Mouse (Mus musculus) embryonic facial prominence, embryonic 15.5 days (tissue): Measurements from ENCODE around the gene Nrxn3. TPM values are rescaled to one million over a fixed set of nuclear protein-coding genes. Genes with fewer than 3 reads are reported as not detected.

ENCODE experiments used
- ATAC-seq: fragments of 200-750 bp; cut with Nextera tagmentation; 2 replicates; pipeline ENCODE4 v1.8.0; 2017; ENCODE audit warnings: low read depth, moderate TSS enrichment; ENCODE audit not compliant: insufficient number of reproducible peaks, low FRiP score, low TSS enrichment
- H3K27ac ChIP-seq: fragments of 300-500 bp; sonication (generic); replicated peaks from 2 replicates; pipeline ENCODE4 v1.5.1; 2015; ENCODE audit warnings: mild to moderate bottlenecking, inconsistent platforms
- H3K27me3 ChIP-seq: fragments of 300-500 bp; sonication (generic); 2 replicates; pipeline ENCODE4 v1.6.1; 2015; ENCODE audit warnings: inconsistent platforms
- H3K36me3 ChIP-seq: fragments of 300-500 bp; sonication (generic); 2 replicates; pipeline ENCODE4 v1.6.1; 2015; ENCODE audit warnings: mild to moderate bottlenecking, inconsistent platforms
- H3K4me1 ChIP-seq: fragments of 300-500 bp; sonication (generic); 2 replicates; pipeline ENCODE4 v1.6.1; 2015; ENCODE audit warnings: inconsistent platforms
- H3K4me2 ChIP-seq: fragments of 300-500 bp; sonication (generic); replicated peaks from 2 replicates; pipeline ENCODE4 v1.6.1; 2015; ENCODE audit warnings: mild to moderate bottlenecking, inconsistent platforms
- H3K4me3 ChIP-seq: fragments of 300-500 bp; sonication (generic); replicated peaks from 2 replicates; pipeline ENCODE4 v1.5.1; 2015; ENCODE audit warnings: mild to moderate bottlenecking, inconsistent platforms
- H3K9ac ChIP-seq: fragments of 300-500 bp; sonication (generic); 2 replicates; pipeline ENCODE4 v1.6.1; 2015; ENCODE audit warnings: inconsistent platforms
- H3K9me3 ChIP-seq: fragments of 300-500 bp; sonication (generic); replicated peaks from 2 replicates; pipeline ENCODE4 v1.6.1; 2016; ENCODE audit warnings: inconsistent platforms
- WGBS: fragments of 180-500 bp; shearing (Covaris S2); methylation state at CpG from one replicate; pipeline ENCODE4 v1.1.7; 2015; 5-methylcytosine and 5-hydroxymethylcytosine counted together
- polyA plus RNA-seq: library from polyadenylated mRNA; unstranded; fragments of >200 nt; fragmentation: Nextera tagmentation; extraction: Ambion mirVana; gene quantifications from 2 replicates; pipeline ENCODE4 v1.2.1, GENCODE M21; 2015

Gene Nrxn3
- 4.4 and 4.5 TPM in 2 replicates for polyA plus RNA-seq

DNA sequence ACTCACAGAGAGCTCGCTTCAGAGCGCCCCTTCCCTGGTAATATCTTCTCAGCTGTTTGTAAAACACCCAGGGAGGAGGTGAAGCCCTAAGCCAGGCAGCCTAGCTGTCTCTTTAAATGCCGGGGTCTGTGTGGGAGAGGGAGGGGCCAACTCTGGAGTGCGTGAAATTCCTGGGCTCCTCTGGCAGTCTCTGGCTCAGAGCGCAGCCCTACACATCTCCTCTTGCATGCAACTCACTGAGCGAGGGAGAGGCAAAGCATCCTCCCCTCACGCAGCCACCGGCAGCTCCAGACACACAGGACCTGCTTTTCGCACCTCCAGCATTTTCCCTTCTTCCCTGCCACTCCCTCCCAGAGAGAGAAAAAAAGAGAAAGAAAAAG is at the start of gene Nrxn3:
TSS of gene Nrxn3 (plus strand) at position 186 of the 380 bp plus-strand sequence.
- 0 out of 2 replicates have a peak, but pooled peaks cover 3% of the 10 kb centered on the region for H3K4me1 ChIP-seq
- H3K9ac ChIP-seq, result 0 out of 2 replicates have a peak within 1 kb of the TSS, but pooled peaks have one; percentile 2
- ATAC-seq, result no peak; the same call in 1 of the 2 replicates
- no peak within 1 kb of the TSS for H3K27ac ChIP-seq
- H3K4me3 ChIP-seq, result peak within 1 kb of the TSS; percentile 32
- H3K27me3 ChIP-seq, result no peaks in the 10 kb centered on the region
- peak within 1 kb of the TSS; percentile 44 for H3K4me2 ChIP-seq
- WGBS, result 2% methylated on average over 9 of the region's 9 CpGs
- no peaks in the 10 kb centered on the region for H3K36me3 ChIP-seq
- H3K9me3 ChIP-seq, result no peaks in the 10 kb centered on the region

DNA sequence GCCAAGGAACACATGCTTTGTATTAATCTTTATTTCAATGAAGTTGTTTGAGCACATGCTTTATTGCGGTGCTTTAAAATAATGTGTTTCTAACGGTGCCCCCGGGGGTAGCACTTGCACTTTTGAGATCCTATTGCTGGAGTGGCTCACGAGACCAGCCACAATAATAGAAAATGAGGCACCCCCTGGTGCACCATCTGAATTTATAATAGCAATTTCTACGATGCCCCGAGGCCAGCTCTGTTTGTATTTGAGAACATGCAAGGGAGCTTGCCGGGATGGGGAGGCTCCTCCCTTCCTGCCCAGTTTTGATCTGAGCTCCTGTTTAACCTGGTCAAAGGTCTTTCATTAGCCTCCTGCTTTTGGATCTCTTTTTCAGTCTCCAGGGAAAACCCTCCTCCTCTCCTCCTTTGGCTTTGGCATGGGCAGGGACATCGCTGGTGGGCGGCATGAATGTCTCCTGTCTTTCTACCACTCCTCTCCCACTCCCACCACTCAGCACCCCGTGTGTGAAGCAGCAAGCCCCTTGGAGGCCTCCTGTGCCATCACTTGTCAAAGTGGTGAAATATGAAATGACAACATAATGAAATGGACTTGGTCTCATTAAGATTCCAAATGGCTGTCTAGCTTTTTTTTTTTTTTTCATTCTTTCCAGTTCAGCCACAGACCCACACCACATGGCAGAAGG is 18.4 kb upstream of the Nrxn3 start:
- WGBS, result 48% methylated on average over 10 of the region's 10 CpGs
- H3K9me3 ChIP-seq, result no peaks in the 10 kb centered on the region
- no peak overlapping the region for H3K4me2 ChIP-seq
- H3K9ac ChIP-seq, result no peak overlapping the region
- no peaks in the 10 kb centered on the region for H3K36me3 ChIP-seq
- no peak for ATAC-seq
- no peaks in the 10 kb centered on the region for H3K27me3 ChIP-seq
- H3K4me1 ChIP-seq, result no peaks in the 10 kb centered on the region
- H3K27ac ChIP-seq, result no peak overlapping the region
- no peak overlapping the region for H3K4me3 ChIP-seq

DNA sequence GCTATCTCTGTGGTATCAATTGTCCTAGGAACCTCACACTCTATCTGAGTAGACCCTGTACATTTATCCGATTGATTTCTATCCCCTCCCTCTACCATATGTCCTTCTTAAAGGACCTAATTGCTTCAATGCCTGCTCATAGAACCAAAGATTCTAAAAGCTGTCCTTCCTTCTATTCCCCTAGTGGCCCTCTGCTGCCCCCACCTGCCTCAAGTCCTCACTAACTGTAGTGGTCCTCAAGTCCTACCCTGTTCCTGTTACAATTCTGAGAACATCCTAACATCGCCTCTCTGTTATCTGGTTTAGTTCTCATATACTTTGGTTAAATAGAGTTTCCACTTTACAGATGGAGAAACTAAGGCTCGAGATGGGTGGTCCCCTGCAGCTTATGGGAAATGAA is 16.7 kb upstream of the Nrxn3 start:
- Histone ChIP-seq H3K9me3 (no peaks in the 10 kb centered on the region), H3K27me3 (no peaks in the 10 kb centered on the region), H3K4me3 (no peak overlapping the region), H3K9ac (no peak overlapping the region), H3K27ac (no peak overlapping the region), H3K36me3 (no peaks in the 10 kb centered on the region), H3K4me1 (no peaks in the 10 kb centered on the region), H3K4me2 (no peak overlapping the region)
- 71% methylated on average over 3 of the region's 3 CpGs for WGBS
- ATAC-seq, result no peak

DNA sequence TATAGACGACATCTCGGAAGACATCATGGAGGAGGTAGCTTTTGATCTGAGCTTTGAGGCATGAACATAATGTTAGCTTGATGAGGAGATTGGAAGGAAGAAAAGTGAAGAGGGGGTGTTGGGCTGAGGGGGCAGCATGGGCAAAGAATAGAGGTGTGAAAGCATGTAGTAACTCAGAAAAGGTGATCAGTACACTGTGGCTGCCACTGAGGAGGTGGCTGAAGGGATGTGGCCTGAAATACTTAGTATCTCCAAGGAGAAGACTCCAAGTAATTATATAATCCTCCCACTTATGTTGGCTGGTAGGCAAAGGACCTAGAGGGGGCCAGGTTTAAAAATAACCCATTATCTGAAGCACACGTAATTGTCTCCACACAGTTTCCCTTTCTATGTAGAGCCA is 14.9 kb upstream of the Nrxn3 start:
- no peak overlapping the region for H3K4me3 ChIP-seq
- no peaks in the 10 kb centered on the region for H3K9me3 ChIP-seq
- H3K36me3 ChIP-seq, result no peaks in the 10 kb centered on the region
- H3K4me1 ChIP-seq, result no peaks in the 10 kb centered on the region
- ATAC-seq, result no peak
- no peak overlapping the region for H3K4me2 ChIP-seq
- no peak overlapping the region for H3K27ac ChIP-seq
- H3K9ac ChIP-seq, result no peak overlapping the region
- 89% methylated on average over 3 of the region's 3 CpGs for WGBS
- no peaks in the 10 kb centered on the region for H3K27me3 ChIP-seq

DNA sequence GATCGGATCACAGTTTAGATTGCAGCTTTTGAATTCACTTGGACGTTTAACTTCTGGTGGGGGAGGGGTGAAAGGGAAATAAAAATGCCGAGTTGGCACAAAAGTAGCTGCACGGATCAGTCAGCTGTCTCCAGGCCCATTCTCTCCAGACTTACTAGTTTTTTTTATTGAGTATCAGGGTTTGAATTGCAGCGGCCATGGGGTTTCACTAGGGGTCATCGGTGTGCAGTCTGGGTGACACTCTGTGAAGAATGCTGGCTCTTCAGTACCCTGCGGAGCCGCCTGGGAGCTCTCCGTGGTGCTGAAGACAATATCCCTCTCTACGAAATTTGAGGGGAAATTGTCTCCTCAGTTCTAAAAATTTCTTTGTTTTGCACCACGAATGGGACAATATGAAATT is 13.5 kb upstream of the Nrxn3 start:
- Histone ChIP-seq H3K9ac (no peak overlapping the region), H3K4me3 (no peak overlapping the region), H3K9me3 (no peaks in the 10 kb centered on the region), H3K4me1 (no peaks in the 10 kb centered on the region), H3K27me3 (no peaks in the 10 kb centered on the region), H3K27ac (no peak overlapping the region), H3K4me2 (no peak overlapping the region), H3K36me3 (no peaks in the 10 kb centered on the region)
- ATAC-seq, result no peak
- WGBS, result 10% methylated on average over 11 of the region's 11 CpGs

DNA sequence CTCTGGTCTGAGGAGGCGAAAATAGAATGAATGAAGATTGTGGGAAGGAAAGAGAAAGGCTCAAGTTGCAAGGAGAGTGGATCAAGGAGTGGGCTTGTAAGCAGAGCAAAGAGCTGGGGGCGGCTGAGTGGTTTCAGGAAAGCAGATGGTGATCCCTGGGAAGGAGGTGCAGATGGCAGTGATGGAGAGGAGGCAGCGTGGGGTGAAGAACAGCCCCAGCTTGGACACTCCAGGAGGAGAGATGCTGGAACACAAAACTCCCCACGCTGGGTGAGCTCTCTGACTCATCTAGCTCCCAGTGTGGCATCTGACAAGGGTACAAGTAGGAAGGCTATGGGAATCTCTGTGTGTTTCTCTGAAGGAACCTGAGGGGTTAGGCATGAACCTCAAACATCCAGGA is 9.2 kb upstream of the Nrxn3 start:
- H3K9me3 ChIP-seq, result no peaks in the 10 kb centered on the region
- H3K27me3 ChIP-seq, result no peaks in the 10 kb centered on the region
- 64% methylated on average over 4 of the region's 4 CpGs for WGBS
- H3K27ac ChIP-seq, result no peak overlapping the region
- no peak overlapping the region for H3K4me3 ChIP-seq
- no peak overlapping the region for H3K9ac ChIP-seq
- no peak for ATAC-seq
- H3K4me2 ChIP-seq, result no peak overlapping the region
- no peaks in the 10 kb centered on the region for H3K4me1 ChIP-seq
- H3K36me3 ChIP-seq, result no peaks in the 10 kb centered on the region

DNA sequence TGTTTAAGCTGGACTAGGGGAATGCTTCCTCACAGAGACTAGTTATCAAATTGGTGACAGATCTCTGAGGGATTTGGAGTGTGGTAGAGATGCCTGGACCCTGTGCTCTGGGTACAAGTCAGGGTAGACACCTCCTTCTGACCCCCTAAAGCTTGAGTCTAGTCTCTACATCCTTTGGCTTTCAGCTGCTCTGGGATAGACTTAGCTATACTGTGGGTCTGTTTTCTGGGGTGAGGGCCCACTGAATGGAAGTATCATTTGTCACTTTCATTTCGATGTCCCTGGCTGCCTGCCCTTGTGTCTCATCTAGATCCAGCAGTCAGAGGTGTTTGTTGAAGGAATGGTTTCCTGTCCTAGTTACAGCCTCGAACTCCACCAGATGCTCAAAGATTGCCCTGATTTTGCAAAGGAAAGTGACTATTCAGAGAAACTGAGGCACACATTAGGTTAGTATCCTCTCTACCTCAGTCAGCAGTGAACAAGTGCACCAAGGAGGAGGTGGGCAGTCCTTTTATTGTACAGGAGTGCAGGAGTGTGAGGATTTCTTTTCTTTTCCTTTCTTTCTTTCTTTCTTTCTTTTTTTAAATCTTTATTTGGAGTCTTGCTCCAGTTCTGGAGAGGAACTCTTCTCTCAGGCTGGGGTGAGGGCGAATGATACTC is 515 bp upstream of the Nrxn3 start:
- peak overlapping the region; percentile 44 for H3K4me2 ChIP-seq
- 0 out of 2 replicates have a peak, but pooled peaks cover 3% of the 10 kb centered on the region for H3K4me1 ChIP-seq
- no peak overlapping the region for H3K9ac ChIP-seq
- WGBS, result 31% methylated on average over 3 of the region's 3 CpGs
- H3K9me3 ChIP-seq, result no peaks in the 10 kb centered on the region
- H3K27me3 ChIP-seq, result no peaks in the 10 kb centered on the region
- H3K27ac ChIP-seq, result no peak overlapping the region
- no peak for ATAC-seq
- H3K36me3 ChIP-seq, result no peaks in the 10 kb centered on the region
- H3K4me3 ChIP-seq, result no peak overlapping the region

DNA sequence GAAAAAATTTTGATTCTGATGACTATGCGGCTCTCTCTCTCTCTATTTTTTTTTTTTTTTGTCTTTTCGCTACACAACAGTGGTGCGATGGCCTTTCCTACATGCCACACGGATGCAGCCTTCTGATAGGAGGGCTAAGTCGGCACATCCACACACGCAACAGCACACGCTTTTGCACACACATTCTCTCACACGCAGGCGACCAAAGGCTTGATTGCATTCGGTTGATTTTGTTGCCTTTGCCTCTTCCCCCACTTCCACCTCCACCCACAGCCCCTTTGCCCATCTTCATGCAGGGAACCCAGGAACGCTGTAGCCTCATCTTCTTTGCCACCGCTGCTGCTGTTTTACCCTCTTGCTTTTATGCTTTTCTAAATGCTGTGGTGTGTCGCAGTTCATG is 3.6 kb downstream of the Nrxn3 start:
- no peaks in the 10 kb centered on the region for H3K36me3 ChIP-seq
- no peak overlapping the region for H3K4me3 ChIP-seq
- ATAC-seq, result no peak
- no peak overlapping the region for H3K4me2 ChIP-seq
- H3K9me3 ChIP-seq, result no peaks in the 10 kb centered on the region
- H3K27me3 ChIP-seq, result no peaks in the 10 kb centered on the region
- H3K4me1 ChIP-seq, result 0 out of 2 replicates have a peak, but pooled peaks cover 3% of the 10 kb centered on the region
- WGBS, result 88% methylated on average over 13 of the region's 13 CpGs
- no peak overlapping the region for H3K9ac ChIP-seq
- no peak overlapping the region for H3K27ac ChIP-seq

DNA sequence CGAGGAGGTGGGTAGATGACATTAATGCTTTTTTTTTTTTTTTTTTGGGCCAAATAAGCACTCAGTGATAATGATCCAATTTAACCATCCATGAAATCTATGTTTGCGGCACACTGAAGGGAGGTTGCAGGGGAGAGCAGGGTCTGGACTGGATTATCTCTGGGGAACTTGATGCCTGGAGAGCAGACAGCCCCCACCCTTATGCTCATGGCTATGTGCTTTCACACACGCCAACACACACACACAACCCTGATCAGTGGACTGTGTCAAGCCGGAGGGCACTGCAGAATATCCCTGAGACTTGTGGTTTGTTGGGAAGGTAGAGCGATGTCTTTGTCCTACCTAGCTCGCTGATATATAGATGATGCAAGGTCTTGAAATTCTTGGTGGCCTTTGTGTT is 4.1 kb downstream of the Nrxn3 start:
- no peak for ATAC-seq
- H3K4me2 ChIP-seq, result no peak overlapping the region
- WGBS, result 57% methylated on average over 6 of the region's 6 CpGs
- no peak overlapping the region for H3K4me3 ChIP-seq
- H3K9me3 ChIP-seq, result no peaks in the 10 kb centered on the region
- no peaks in the 10 kb centered on the region for H3K36me3 ChIP-seq
- H3K4me1 ChIP-seq, result 0 out of 2 replicates have a peak, but pooled peaks cover 3% of the 10 kb centered on the region
- H3K9ac ChIP-seq, result no peak overlapping the region
- H3K27ac ChIP-seq, result no peak overlapping the region
- H3K27me3 ChIP-seq, result no peaks in the 10 kb centered on the region

DNA sequence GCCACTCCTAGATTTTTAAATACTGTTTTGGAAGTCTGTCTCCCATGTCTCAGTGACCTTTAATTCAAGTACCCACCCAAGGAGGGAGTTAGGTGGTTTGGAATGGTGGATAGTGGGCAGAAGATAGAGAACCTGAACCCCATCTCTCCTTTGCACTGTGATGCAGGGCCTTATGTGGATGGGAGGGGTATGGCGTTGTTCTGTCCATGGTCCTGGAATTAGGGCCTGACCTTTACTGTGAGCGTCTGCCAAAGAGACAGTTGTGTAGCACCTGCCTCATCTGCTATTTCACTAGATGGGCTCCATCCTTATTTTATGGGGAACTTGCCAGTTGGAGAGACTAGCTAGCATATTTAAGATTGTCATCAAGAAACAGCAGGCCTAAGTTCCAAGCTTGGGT is 8.0 kb downstream of the Nrxn3 start:
- Histone ChIP-seq H3K9ac (no peak overlapping the region), H3K4me1 (no peaks in the 10 kb centered on the region), H3K36me3 (no peaks in the 10 kb centered on the region), H3K27me3 (no peaks in the 10 kb centered on the region), H3K27ac (no peak overlapping the region), H3K4me3 (no peak overlapping the region), H3K9me3 (no peaks in the 10 kb centered on the region), H3K4me2 (no peak overlapping the region)
- ATAC-seq, result no peak
- WGBS, result 62% methylated on average over 2 of the region's 2 CpGs

DNA sequence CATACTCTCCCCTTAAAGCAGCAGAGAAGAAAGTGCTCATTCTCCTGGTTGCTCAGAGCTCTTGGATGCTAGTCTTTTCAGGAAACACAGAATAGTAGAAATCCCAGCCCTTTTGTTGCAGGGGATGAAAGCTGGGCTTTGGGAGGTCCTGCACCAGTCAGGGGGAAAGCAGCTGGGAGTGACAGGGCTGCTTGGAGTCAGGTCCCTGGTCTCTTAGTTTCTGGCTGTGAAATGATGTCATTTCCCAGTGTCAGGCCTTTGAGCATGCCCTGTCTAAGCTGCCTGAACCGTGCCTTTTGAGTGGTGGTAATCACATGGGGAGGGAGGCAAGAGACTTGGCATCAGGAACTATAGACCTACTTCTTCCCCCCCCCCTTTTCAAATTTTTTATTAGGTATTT is 12.4 kb downstream of the Nrxn3 start:
- no peak overlapping the region for H3K27ac ChIP-seq
- H3K27me3 ChIP-seq, result no peaks in the 10 kb centered on the region
- ATAC-seq, result no peak
- H3K4me1 ChIP-seq, result no peaks in the 10 kb centered on the region
- H3K4me3 ChIP-seq, result no peak overlapping the region
- H3K36me3 ChIP-seq, result no peaks in the 10 kb centered on the region
- 61% methylated on average over 1 of the region's 1 CpGs for WGBS
- no peaks in the 10 kb centered on the region for H3K9me3 ChIP-seq
- H3K4me2 ChIP-seq, result no peak overlapping the region
- H3K9ac ChIP-seq, result no peak overlapping the region

DNA sequence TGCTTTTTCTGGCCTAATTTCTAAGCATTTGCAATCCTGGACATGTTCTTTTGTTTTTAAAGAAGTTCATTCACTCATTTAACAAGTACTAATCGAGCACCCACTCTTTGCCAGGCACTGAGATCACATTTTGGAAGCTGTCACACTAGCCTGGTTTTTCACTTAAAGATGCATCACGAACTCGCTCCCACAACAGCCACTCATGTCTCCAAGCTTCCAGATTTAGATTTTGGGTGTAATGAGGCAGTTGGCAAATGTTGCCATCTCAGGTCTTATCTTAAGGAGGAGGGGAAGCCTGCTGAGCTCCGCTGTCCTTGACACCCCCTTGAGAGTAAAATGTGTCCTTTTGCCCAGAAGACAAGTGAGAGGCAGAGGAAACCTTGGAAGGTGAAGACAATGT is 14.4 kb downstream of the Nrxn3 start:
- 77% methylated on average over 4 of the region's 4 CpGs for WGBS
- Histone ChIP-seq H3K36me3 (no peaks in the 10 kb centered on the region), H3K4me3 (no peak overlapping the region), H3K27me3 (no peaks in the 10 kb centered on the region), H3K4me2 (no peak overlapping the region), H3K27ac (no peak overlapping the region), H3K4me1 (no peaks in the 10 kb centered on the region), H3K9ac (no peak overlapping the region), H3K9me3 (no peaks in the 10 kb centered on the region)
- ATAC-seq, result no peak
